Mouse (Mus musculus) NIH3T3 (cell line): ENCODE measurements around the gene Otx2.
A peak's percentile ranks its signal among the peaks of the same experiment; 100 is the strongest.

Experiments
- DNase-seq: peaks from one replicate; pipeline ENCODE4 v3.0.0-alpha.2; 2012; ENCODE audit warnings: low read depth

Gene Otx2

DNA sequence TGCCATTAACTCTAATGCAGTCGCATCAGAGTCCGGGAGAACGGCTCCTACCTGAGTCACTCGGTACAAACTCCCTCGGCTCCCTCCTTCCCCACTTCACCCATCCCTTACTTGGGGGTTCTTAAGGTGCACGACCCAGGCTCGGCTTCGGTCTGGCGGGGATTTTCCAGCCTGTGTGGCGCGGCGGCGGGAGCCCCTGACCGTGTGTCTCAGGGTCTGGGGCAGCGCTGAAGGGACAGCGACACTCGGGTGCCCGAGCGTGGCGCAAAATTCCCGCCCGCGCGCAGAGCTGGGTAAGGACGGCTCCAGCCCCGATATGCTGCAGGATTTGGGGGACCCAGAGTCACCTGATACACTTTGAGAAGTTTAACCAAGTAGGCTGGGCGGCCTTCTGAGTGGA is at the start of gene Otx2:
TSS of gene Otx2 (minus strand) at position 279 of the 400 bp plus-strand sequence.
- no peak for DNase-seq

DNA sequence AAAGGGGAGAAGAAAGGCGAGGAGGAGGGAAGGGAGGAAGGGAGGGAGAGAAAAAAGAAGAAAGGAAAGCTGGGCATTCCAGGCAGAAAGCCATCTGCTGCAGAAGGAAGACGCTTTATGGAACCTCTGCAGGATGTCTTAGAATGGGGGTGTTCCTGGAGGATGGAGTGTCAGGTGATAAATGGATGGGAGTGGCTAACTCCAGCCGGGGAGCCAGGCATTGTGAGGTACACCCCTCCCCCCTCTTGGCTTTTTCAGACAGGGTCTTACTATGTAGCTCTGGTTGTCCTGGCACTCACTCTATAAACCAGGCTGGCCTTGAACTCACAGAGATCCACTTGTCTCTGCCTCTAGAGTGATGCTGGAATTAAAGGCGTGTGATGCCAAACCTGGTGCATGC is 49.1 kb upstream of the Otx2 start:
- no peak for DNase-seq

GRCm38 (mm10) chr14:48719296-48719695 is 45.7 kb upstream of the Otx2 start:
- no peak for DNase-seq

DNA sequence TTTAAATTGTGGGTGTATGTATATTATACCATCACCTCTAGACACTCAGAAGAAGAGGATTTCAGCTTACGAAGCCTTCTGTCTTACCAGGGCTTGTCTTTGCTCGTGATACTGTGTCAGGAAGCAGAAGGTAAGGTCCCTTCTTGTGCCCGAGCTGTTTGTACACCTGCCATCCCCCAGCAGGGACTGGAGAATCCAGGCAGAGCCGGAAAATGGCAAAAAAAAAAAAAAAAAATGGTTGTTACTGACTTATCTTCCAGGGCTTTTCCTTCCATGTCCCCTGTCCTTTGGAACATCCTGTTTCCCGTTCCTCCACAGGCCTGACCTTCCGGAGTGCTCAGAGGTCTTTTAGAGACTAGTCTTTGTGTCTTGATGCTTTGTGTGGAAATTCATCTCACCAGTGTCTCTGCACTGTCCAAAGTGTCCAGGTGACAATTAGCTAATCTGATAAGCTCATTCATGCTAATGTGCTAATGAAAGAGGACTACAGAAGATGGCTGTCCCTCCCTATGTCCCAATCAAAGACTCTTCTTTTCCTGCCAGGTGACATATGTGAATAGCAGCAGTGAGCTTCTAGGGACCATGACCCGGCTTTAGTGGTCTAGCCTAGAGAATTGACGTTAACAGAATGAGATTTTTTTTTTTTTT is 44.1 kb upstream of the Otx2 start:
- no peak for DNase-seq

GRCm38 (mm10) chr14:48716456-48716855 is 42.8 kb upstream of the Otx2 start:
- DNase-seq, result no peak

- DNase-seq, result no peak
These were observed 37.3 kb upstream of the Otx2 start for GRCm38 (mm10) chr14:48710871-48711370.

GRCm38 (mm10) chr14:48710062-48710870 is 36.6 kb upstream of the Otx2 start:
- DNase-seq, result no peak

DNA sequence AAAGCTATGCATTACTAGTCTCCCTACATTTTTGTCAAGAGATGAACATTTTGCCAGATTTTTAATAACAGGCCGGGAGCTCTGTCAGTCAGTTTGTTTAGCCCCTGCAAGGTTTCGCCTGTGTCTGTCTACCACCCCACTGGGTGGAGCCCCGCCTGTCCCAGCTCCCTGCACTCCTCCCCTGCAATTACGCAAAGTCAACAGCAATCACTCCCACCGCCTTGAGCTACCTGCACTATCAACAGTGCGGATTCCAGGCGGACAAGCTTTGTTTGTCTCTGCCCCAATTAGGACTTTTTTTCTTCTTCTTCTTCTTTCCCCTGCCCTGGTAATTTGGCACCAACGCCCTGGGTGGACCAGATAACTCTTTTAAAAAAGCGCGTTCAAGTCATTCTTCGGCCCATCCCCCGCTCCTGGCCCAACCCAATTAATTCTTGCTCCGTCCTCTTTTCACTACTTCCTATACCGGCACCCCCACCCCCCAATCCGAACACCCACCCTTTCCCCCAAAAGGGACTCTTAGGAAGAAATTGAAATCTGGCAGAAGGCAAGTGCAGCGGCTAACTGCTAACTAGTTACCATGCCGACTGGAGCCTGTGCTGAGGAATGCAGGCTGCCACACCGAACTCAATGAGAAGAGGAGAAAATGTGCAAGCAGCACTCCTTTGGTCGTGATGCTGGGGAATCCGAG is 35.9 kb upstream of the Otx2 start:
- no peak for DNase-seq

DNA sequence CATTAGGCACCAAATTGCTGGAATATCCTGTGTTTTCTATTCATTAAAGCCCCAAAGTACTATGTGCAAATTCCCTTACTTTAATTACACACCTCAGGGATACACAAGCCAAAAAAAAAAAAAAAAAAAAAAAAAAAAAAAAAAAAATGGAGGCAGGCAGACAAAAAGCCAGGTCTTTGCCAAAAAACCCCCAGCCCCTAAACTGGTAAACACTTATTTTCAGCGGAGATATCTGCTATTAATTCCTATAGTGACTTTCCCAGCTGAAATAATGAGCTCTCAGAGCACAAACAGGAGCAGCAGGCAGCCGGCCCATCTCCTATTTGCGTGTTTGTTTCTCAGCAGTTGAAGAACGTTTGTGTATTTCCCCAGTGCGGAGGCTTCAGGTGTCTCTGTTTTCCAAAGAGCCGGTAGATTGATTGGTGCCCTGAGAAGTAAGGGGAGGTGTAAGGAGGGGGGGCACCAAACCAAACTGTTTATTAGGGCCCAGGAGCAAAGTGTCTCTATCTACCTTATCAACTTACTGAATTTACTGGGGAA is 34.3 kb upstream of the Otx2 start:
- DNase-seq, result no peak

GRCm38 (mm10) chr14:48707391-48707790 is 33.8 kb upstream of the Otx2 start:
- DNase-seq, result no peak

GRCm38 (mm10) chr14:48700790-48701370 is 27.3 kb upstream of the Otx2 start:
- no peak for DNase-seq

GRCm38 (mm10) chr14:48679590-48679989 is 6.0 kb upstream of the Otx2 start:
- DNase-seq, result peak; percentile 31

DNA sequence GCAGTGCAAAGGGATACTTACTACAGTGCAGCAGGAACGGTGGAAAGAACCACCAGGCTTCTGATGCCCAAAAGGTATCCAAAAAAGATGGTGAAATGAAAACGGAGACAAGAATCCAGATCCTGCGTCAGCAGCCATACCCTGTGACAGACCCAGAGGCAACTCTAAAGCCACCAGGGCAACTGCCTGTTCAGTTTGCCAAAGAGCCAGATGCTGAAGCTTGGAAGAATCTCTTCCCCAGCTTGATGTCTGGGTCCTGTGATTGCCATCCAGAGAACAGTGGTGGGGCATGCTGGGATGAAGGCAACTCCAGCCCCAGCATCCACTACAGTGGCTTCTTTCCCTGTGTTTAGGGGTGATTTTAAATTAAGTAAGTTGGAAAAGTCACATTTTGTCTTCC is 5.1 kb upstream of the Otx2 start:
- DNase-seq, result no peak

DNA sequence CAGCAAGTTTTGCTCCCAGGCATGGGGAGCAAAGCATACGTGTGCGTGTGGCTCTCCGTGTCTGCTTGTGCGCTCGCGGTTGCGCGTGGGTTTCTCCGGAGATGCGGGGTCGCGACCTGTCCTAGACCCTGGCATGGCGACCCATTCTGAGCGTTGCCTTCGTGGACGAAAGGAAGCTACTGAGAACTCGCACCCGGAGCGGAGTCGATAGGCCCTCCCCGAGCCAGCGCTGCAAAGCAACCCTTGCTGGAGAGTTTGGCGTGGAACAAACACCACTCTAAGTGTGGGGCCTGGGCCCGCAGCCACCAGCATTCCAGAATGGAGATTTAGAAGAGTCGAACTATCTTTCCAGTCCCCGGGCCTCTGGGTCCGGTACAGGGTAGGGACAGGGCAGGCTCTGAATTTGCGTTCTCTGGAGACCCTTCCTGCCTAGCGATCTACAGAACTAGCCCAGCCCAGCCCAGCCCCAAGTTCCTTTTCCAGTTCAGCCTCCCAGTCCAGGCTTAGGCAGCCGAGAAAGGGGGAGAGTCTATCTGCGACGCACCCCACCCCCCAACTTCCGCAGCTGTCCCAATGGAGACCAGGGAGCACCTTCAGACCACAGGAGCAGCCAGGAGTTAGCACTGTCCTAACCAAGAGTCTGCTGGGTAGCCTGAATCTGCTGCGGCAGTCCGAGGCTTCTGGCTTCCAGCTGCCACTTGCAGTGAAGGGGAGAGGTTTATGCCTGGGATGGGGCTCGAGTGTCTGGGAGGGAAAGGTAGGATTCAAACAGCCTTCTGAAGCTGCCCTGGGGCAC is 615 bp upstream of the Otx2 start:
- no peak for DNase-seq

DNA sequence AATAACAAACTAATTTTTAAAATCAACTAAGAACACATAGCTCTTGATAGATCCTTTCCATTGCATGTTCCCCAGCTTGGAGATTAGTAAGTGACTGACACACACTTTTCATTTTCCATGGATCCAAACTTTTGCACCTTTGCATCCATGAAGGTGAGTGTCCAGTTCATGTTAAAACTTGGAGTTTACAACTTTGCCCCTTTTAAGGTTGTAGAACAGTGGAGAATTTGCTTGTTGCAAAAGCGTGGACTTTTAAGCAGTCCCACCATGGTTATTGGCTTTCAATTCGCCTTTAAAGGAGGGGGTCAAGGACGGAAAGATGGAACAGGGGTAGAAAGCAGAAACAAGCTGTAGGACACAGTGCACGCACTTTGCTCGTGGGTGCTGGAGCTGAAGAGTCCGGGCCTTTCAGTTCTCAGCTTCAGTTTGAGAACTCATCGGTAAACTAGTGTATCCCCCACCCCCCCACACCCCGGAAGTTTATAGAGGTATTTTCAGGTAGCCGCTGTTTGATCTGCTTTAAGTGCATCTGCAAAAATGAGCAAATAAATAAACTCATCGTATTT is 925 bp downstream of the Otx2 start:
- DNase-seq, result no peak

GRCm38 (mm10) chr14:48671480-48672240 is 2.0 kb downstream of the Otx2 start:
- DNase-seq, result no peak

- DNase-seq, result no peak
These were observed 2.7 kb downstream of the Otx2 start for GRCm38 (mm10) chr14:48670761-48671479.

DNA sequence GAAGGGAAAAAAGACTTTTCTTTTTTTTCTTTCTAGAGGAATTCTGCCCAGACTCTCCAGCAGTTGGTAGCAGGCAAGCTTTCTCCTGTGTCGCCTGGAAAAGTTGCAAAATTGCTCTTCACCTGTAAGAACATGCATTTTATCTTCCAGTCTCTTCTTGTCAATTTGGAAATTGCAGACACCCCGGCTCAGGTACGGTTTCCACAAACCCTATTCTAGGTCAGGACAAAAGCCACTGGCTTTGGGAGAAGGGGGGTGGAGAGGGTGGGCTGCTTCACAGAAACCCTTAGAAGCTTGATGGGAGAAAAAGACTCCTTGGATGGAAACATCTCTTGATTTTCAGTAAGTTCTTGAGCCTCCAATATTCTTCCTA is 3.4 kb downstream of the Otx2 start:
- no peak for DNase-seq

GRCm38 (mm10) chr14:48669541-48670257 is 3.9 kb downstream of the Otx2 start:
- no peak for DNase-seq
